Comparison of ENCODE assay signal across 10 mouse cellular contexts in the genomic region with DNA sequence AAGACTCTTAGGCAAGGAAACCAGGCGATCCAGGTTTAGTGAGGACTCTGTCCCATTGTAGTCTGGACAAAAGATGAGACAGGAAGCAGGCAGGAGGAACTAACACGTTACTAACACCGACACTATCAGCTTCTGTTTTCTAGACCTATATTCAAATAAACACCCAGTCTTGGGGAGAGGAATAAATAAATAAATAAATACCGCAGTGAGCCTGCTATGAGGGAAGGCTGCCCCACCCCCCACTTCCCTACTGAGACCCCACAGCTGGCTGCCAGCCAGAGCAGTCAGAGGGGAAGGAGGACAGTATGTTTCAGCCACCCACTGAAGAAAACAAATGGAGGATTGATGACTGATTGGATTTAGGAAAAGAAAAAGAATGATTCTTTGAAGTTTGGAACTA. TPM values are rescaled to one million over a fixed set of nuclear protein-coding genes. Genes with fewer than 3 reads are reported as not detected.
DNase-seq lines count a peak whose midpoint lies in the region; ATAC-seq lines count a peak whose summit lies in the region.
"Had no signal": no experiment of that assay in that cellular context is flagged by ENCODE, and none has a peak within 500 bp of the region (broad histone marks: within the 10 kb centered on the region; RNA-seq: fewer than 3 reads in every experiment).

No protein-coding gene starts in this region.

- no peak for DNase-seq in heart, adult 8-10 months (ENCODE audit: low spot score)
- DNase-seq in testis, postnatal 10 days (ENCODE audit: low spot score): peak; percentile 48
- DNase-seq in testis, postnatal 14 days (ENCODE audit: low spot score): no peak
- peak; percentile 26 for DNase-seq in heart, postnatal 4 days
- DNase-seq in splenic B cell, adult 2 months (ENCODE audit: low read depth, low spot score): peak; percentile 32
- DNase-seq: cerebellum, adult 8-10 months had no signal

- no peak overlapping the region for H3K4me2 ChIP-seq in heart, embryonic 11.5 days
- no peak overlapping the region for H3K4me2 ChIP-seq in hindbrain, embryonic 13.5 days
- H3K4me2 ChIP-seq: limb, embryonic 15.5 days had no signal

- peaks cover 13% of the 10 kb centered on the region for H3K4me1 ChIP-seq in heart, embryonic 11.5 days (ENCODE audit: control insufficient read depth, insufficient read depth, low read length)
- peaks cover 15% of the 10 kb centered on the region for H3K4me1 ChIP-seq in hindbrain, embryonic 13.5 days (replicated peaks)
- H3K4me1 ChIP-seq: limb, embryonic 15.5 days had no signal

- H3K27ac ChIP-seq in heart, embryonic 11.5 days (ENCODE audit: low read depth, low read length): peak overlapping the region; percentile 29; the same call in 1 of the 2 replicates
- no peak overlapping the region for H3K27ac ChIP-seq in hindbrain, embryonic 13.5 days

- no peaks in the 10 kb centered on the region for H3K36me3 ChIP-seq in heart, embryonic 11.5 days (ENCODE audit: control insufficient read depth, insufficient read depth, low read length)
- no peaks in the 10 kb centered on the region for H3K36me3 ChIP-seq in splenic B cell, adult 2 months (ENCODE audit: control insufficient read depth, insufficient read depth, low read length, poor library complexity, severe bottlenecking)
- H3K36me3 ChIP-seq in hindbrain, embryonic 13.5 days: no peaks in the 10 kb centered on the region
- H3K36me3 ChIP-seq: limb, embryonic 15.5 days had no signal

- 15% methylated on average over 4 of the region's 4 CpGs for WGBS in heart, embryonic 11.5 days (ENCODE audit: insufficient replicate concordance)
- 12% methylated on average over 4 of the region's 4 CpGs for WGBS in hindbrain, embryonic 13.5 days

- no peak for ATAC-seq in heart, embryonic 11.5 days (replicated peaks; ENCODE audit: insufficient number of reproducible peaks, low FRiP score, low TSS enrichment)
- no peak for ATAC-seq in inflammation-experienced regulatory T-cells, adult 6 months
- no peak for ATAC-seq in hindbrain, embryonic 13.5 days (ENCODE audit: low FRiP score)

- H3K4me3 ChIP-seq in heart, embryonic 11.5 days (ENCODE audit: low read depth, low read length): no peak overlapping the region
- no peak overlapping the region for H3K4me3 ChIP-seq in hindbrain, embryonic 13.5 days
- H3K4me3 ChIP-seq: limb, embryonic 15.5 days had no signal

- no peak overlapping the region for H3K9ac ChIP-seq in heart, embryonic 11.5 days (ENCODE audit: low read depth, low read length)
- no peak overlapping the region for H3K9ac ChIP-seq in hindbrain, embryonic 13.5 days
- H3K9ac ChIP-seq: limb, embryonic 15.5 days had no signal

- H3K9me3 ChIP-seq in heart, embryonic 11.5 days (replicated peaks; ENCODE audit: control insufficient read depth, low read length): no peaks in the 10 kb centered on the region
- H3K9me3 ChIP-seq in hindbrain, embryonic 13.5 days: no peaks in the 10 kb centered on the region
- H3K9me3 ChIP-seq: limb, embryonic 15.5 days had no signal

- H3K27me3 ChIP-seq in heart, embryonic 11.5 days (ENCODE audit: control insufficient read depth, insufficient read depth, low read length): no peaks in the 10 kb centered on the region
- H3K27me3 ChIP-seq in splenic B cell, adult 2 months (ENCODE audit: control insufficient read depth, insufficient read depth, low read length, poor library complexity, severe bottlenecking): no peaks in the 10 kb centered on the region
- no peaks in the 10 kb centered on the region for H3K27me3 ChIP-seq in hindbrain, embryonic 13.5 days
- H3K27me3 ChIP-seq: limb, embryonic 15.5 days had no signal

RNA-seq across cellular contexts. Expression of a gene that starts 9.2 kb away (rescaled TPM):
- polyA plus RNA-seq in heart, embryonic 11.5 days (2014; fragmentation: Nextera tagmentation; extraction: Ambion mirVana): 9.4 and 10.7 TPM in 2 replicates
- total RNA-seq in heart, adult 8-10 months (2022): 1 to 10 TPM; 7.0 to 9.4 (median 7.7) TPM
- total RNA-seq in heart, postnatal 4 days (2021): 10 to 100 TPM; 21.1 to 22.4 TPM
- polyA plus RNA-seq in inflammation-experienced regulatory T-cells, adult 6 months (2017; shearing (Covaris generic)): 100 to 1,000 TPM in 2 of 3 experiments, 10 to 100 TPM in 1; 94.0 to 116 (median 111) TPM
- polyA plus RNA-seq in hindbrain, embryonic 13.5 days (2015; fragmentation: Nextera tagmentation; extraction: Ambion mirVana): 45.8 and 45.9 TPM in 2 replicates

Comparison
In these comparisons a context has a peak if more than half of its experiments do, and no peak if none do; other contexts are left out.
1. DNase-seq: peak in testis, postnatal 10 days (single experiment), heart, postnatal 4 days (single experiment) and splenic B cell, adult 2 months (single experiment); none in heart, adult 8-10 months (single experiment) and testis, postnatal 14 days (single experiment).